Mouse (Mus musculus) kidney, adult 2 months (tissue): Measurements from ENCODE around the gene Chtf18.
"Not testable (repeated sequence)": the region's sequence is repeated elsewhere in the genome, so short reads cannot be mapped to it uniquely, and the experiment has no call there.

Source experiments
- CTCF ChIP-seq: fragments of 200-500 bp; conservative IDR thresholded peaks from 2 replicates; pipeline ENCODE4 v1.5.1; 2011; ENCODE audit warnings: low read depth, mild to moderate bottlenecking, control low read depth, low read length, moderate library complexity, mixed read lengths; ENCODE audit not compliant: insufficient read depth, insufficient read length
- POLR2A ChIP-seq: fragments of 200-500 bp; IDR thresholded peaks from one replicate; pipeline ENCODE4 v1.6.1; 2011; ENCODE audit warnings: low read depth, low read length, control low read depth

DNA sequence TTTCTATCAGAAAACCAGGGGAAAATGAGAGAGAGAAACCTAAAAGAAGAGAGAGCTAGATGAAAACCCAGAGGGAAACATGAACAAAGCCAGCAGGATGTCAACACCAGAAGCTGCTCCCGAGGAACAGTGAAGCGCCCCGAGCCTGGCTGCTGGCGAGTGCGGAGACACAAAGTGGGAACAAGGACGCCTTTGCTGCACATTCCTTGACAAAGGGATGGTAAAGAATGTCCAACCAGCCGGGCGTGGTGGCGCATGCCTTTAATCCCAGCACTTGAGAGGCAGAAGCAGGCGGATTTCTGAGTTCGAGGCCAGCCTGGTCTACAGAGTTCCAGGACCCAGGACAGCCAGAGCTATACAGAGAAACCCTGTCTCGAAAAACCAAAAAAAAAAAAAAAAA, 14.3 kb upstream of the Chtf18 start:
- TF ChIP-seq CTCF, POLR2A: not testable (repeated sequence)
